Mouse (Mus musculus) kidney, adult 18-20 months (tissue): Measurements from ENCODE around the gene Krba1.

Source experiments
- DNase-seq: peaks from one replicate; pipeline ENCODE4 v3.0.0; 2021

The Krba1 gene

DNA sequence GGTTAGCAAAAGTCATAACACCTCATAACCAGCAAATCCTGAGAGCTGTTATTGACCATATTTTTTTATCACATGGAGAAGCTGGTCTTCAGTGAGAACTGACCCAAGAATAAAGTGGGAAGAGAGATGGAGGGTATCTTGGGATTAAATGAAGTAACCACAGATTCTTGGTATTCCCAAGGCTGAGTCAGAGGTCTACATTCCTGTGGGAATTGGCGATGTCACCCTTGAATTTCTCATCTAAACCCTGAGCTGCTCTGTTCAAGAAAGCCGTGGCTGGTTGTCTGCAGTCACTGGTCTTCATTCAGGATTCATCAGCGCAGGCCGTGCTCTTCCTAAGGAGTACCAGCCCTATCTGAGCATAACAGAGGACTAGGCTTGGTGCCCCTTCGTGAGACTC, 31.6 kb downstream of the Krba1 start:
- no peak for DNase-seq

DNA sequence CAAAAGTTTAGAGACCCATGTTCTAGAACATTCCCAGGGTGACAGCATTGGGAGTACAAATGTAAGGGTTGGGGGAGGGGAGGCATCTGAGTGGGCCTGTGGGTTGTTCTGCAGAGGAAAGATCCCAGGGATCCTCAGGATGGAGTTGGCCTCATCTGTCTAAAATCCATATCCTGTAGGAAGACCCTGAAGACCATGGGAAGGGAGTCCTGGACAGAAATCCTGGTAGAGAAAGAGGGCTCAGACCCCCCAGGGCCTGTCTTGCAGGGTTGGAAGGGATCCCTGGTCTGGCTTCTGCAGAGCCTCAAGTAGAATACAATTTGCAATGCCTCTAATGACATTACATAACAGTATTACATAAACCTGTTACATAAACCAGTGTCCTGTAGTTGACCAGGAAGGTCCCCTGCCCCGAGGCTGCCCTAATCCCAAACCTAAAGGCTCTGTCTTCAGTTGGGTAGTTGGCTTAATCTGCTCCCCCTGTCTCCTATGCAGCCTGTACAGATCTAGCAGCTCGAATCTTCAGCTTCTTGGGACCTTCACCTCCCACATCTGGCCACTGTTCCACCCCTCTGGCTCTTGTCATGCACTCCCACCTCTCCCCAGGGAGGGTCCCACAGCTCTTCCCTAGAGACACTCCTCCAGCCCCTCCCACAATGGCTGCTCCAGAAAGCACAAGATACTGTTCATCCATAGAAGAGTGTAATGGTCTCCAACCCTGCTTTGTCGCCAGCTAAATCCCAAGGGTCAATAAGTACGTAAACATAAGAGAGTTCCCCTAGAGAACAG, 33.6 kb downstream of the Krba1 start:
- no peak for DNase-seq

DNA sequence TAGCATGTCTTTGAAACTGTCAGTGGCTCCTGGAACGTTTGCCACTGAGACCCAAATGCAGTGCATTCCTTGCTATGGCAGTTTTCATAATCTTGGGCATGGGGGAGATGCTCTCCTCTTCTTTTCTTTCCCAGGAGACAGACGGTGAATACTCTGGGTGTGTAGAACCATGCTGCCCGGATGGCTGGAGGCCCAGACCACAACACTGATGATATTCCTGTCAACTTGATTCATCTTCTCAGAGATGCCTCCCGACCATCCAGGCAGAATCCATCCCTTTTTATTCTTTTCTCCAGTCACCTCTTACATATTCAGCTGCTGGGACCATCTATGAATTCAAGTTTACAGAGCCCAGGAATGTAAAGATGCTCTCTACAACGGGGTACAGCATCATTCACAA, 35.4 kb downstream of the Krba1 start:
- no peak for DNase-seq

DNA sequence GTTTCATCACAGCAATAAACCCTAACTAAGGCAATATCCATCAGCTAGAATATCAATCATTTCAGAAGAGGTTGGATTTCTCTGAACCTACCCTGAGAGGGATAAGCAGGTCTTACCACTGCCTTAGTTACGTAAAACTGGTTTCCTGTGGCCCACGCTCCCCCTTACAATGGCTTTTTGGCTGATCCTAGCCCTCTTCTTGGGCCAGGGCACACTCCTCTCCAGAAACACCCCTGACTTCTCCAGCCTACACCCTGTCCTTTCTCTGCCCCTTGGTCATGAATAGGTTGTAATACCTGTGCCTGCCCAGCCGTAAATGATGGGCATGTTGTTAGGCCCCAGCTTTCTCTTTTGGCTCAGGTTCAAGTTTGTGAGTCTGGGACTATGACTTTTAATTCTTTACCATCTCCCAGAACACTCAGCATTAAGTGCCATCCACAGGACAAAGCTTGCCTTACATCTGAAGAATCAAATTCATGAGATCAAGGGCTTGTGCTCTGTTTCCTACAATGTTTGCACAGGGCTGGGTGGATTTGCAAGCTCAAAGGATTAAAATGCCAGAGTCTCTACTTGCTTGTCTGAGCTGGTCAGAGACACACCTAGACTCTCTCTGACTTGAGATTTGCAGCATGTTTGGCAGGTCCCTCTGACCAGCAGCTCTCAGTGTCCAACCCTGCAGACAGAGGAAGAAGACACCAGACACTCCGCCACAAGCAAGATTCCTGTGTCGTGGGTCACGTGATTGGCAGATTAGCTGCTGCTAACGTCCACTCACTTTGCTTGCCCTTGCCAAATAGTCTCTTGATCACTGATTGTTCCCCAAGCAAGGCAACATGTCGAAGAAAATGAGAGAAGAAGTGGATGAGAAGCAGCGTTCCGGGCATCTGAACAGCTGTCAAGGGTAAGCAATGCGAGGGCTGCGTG, 37.8 kb downstream of the Krba1 start:
- peak; percentile 44 for DNase-seq

GRCm38 (mm10) chr6:48434651-48435050, 39.3 kb downstream of the Krba1 start:
- no peak for DNase-seq

- DNase-seq = peak; percentile 72
Observed at GRCm38 (mm10) chr6:48435111-48435510, 39.7 kb downstream of the Krba1 start.

DNA sequence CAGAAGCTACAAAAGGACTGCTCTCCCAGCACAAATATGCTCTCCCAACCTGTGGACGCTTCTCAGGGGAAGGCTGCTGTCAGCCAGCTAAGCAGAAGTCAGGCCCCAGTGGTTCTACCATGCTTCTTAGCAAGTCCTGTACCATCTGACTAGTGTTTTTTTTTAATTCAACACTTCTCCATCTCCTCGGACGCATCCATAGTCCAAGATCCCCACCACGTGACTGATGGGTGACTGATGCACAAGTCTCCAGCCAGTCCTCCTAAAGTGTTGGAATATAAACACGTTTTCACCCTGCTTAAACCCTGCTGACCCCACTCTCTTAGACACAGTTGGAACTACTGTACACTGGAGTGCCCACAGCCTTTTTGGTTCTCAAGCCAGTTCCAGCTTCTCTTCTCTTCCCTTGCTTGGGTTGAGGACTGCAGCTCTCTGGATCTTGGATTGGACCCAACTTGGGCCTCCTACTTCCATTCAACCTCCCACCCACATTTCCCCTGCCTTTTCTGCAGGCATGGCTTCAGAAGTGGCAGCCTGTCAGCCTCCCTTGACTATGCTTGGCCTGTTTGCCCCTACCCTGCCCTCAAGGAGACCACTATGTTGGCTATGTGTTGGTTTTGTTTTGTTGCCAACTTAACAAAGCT, 40.4 kb downstream of the Krba1 start:
- DNase-seq = peak; percentile 47

DNA sequence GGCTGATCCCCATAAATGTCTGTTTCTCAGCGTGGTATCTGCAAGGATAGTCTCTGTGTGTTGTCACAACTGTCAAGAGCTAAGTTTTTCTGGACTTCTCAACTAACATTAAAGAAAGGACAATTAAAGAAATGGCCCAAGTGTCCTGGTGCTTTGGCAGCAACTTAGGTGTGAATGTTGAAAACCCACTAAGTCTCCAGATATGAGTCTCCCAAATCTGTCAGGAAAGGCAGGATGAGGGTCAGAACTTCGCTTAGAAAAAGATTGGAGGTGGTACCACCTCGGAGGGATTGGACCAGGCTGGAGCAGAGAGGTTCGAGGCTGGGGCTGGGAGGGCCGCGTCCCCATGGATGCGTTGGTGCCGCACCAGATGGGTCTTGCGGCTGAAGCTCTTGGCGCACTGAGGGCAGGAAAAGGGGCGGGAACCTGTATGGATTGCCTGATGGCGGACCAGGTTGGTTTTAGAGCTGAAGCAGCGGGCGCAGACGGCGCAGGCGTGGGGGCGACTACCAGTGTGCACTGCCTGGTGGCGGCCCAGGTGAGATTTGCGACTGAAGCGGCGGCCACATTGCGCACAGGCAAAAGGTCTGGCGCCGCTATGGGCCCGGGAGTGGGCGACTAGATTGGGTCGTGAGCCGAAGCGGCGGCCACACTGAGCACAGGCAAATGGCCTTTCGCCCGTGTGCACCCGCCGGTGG, 42.4 kb downstream of the Krba1 start:
- DNase-seq = no peak

DNA sequence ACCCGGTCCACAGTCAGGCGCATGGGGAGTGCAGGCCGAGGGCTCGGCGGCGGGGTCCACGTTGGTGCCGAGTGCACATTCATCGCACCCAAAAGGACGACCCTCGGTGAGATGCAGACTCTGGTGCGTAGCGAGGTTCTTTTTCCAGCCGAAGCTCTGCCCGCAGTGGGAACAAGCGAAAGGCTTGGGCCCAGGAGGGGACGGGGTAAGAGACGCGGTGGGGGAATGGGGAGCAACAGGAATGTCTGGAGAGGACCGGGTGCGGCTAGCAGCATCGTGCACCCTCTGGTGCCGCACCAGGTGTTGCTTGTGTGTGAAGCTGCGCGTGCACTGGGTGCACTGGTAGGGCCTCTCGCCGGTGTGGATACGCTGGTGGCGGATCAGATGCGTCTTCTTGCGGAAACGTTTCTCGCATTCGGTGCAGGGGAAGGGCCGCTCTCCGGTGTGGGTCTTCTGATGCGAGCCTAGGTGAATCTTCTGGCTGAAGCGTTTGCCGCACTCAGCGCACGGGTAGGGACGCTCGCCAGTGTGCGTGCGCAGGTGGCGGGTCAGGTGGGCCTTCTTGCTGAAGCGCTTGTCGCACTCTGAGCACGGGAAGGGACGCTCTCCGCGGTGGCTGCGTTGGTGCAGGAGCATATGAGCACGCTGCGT, 43.2 kb downstream of the Krba1 start:
- DNase-seq = no peak

DNA sequence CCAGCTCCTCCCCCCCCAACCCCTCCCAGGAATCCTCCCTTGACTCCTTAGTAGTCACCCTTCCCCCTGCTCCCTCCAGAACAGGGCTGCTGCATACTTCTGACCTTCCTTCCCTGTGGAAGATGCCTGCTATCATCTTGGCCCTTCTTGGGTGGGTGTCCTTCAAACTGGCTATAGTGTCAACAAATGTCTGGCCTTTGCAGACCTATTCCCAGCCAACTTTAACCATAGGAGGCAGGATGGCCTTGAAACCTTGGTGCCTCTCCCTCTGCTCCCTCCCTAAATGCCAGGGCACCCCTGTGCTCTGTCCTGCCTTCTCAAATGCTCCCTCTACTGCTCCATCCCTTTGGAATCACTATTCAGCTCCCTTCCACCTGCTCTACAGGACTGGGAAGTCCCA, 44.3 kb downstream of the Krba1 start:
- no peak for DNase-seq

DNA sequence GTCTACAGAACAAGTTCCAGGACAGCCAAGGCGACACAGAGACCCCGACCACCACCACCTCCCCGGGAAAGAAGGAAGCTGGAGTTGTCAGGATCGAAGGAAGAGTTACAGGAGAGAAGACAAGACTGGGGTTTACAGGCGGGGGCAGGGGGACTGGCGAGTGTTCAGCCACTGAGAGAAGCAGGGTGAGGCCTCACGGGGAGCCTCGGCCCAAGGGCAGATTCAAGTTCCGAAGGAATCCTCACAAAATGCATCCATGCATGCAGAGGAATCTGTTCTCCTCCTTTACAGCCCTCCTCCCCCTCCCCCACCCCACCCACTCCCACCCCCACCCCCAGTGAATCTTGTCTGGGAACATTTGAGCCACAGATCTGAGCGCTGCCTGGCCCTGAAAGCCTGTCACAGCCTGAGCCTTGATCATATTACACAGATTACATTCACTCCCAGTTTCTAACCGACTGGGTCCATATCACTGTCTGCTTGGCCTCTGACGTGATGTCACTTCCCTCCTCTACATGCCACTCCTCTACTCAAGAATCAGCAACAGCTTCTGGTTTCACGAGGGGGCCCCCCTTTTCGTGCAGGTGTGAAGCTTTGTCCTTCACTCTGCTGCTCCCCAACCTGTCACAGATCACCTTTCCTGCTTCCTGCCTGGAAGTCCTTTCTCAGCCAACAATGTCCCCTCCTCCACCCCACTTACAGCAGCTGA, 45.1 kb downstream of the Krba1 start:
- no peak for DNase-seq

DNA sequence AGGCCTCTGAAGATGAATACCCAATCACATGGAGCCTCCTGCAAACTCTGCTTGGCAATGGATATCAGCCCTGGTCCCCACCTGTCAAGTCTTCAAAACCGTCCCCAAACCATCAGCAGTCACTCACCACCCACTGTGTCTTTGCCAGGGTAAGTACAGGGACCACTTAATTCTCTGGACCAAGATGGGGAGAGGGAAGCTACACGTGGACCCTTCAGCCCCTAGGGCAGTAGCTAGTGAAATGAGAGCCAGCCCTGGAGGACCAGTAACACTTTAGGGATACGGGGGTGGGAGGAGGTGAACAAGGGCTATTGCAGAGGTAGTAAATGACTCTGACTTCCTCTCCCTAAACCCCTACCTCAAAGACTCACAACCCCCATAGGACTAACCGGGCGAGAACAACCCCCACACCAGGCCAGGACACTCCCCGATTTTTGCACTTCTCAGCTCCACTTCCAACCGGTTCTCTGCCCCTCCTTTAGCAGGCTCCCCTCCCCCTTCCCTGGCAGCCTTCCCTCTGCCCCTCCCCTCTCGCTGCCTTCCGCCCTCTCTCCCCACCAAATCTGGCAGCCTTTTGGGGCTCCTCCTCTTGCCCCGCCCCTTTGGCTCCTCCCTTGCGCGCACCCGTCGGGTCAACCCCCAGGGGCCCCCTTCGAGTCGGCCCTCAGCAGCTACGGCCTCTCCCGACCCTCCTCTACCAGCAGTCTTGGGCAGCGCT, 48.4 kb downstream of the Krba1 start:
- peak; percentile 97 for DNase-seq

- peak; percentile 71 for DNase-seq
Observed at GRCm38 (mm10) chr6:48444310-48445180, 49.2 kb downstream of the Krba1 start.

DNA sequence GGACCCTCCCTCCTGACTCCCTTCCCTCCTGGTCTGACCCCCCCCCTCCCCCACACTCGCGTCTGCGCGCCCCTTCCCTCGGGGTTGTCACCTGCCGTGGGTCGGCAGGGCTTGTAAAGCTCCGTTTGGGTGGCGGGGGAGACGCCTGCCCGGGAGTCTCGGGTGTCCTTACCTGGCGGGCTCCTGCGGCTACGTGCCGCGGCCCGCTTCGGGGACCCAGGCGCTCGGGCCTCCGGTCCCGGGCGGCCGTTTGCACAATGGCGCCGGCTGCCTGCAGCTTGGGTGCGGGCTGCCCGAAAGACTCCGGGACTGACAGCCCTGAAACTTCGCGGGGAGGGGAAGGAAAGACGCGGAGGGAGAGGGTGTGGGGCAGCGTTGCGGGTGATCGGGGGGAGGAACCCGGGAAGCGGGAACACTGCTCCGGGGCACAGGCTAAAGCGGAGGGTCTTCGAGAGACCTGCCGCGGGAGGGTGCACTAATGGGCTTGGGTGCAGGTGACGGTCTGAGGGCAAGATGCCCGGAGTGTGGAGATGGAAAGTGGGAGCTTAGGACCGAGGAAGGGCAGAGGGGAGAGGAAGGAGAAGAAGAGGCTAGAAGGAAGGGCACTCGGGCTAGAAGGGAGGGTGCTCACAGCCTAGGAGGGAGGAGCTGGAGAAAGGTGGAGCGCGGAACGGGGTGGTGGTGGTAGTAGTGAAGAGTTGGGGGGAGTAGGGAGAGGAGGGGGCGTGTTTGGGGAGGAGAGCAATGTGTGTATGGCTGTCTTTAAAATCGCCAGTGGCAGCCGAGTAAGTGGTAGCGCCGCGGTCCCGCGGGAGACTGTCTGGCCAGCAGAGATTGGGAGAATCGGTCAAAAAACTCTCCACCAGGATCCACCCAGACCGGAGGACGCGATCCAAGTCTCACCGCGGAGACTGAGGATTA, 50.1 kb downstream of the Krba1 start, which contains the start of gene Zfp467:
Gene Zfp467 (minus strand): TSS at position 645 of the 921 bp plus-strand sequence.
- peak; percentile 78 for DNase-seq

GRCm38 (mm10) chr6:48446256-48446655, 50.9 kb downstream of the Krba1 start:
- no peak for DNase-seq

DNA sequence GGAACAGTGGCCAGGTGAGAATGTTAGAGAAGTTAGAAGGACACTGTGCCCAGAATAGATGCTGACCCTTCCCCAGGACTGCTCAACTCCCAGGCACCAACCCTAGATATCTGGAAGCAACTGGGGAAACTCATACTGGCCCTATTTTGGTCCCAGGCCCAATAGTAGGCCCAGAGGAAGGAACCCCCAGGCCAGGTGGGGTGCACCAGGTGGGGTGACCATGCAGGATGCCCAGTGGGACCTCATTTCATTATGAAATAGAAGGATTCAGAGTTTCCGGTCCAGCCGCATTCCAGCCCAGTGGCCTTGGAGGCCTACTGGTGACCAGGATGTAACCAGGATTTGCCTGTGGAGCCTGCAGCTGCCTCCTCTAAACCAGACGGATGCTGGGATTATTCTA, 51.5 kb downstream of the Krba1 start:
- no peak for DNase-seq

GRCm38 (mm10) chr6:48447929-48448328, 52.5 kb downstream of the Krba1 start, which contains the start of gene Sspo:
TSS of gene Sspo (plus strand) at chr6:48448229.
- no peak for DNase-seq

- no peak for DNase-seq
Observed at GRCm38 (mm10) chr6:48448527-48448926, 53.1 kb downstream of the Krba1 start.

GRCm38 (mm10) chr6:48452151-48452550, 56.8 kb downstream of the Krba1 start:
- DNase-seq = no peak
